10 mouse cellular contexts compared by ENCODE assay signal in the genomic region with DNA sequence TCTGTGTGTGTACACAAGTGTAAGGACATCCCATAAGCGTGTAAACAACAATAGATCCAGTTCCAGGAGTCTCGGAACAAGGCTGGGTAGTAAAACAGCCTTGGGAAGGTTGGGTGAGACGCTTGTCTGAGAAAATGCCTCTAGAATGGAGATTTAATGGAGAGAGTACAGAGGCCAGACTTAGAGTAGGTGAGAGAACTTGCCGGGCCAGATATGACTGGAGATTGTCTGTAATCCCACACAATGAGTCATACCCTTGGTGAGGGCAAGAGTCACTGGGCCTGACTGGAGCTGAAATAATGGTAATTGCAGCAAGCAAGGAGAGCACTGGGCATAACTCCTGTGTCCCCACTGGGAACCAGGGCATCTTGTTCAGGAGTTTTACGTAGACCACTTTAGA. TPM values are rescaled to one million over a fixed set of nuclear protein-coding genes. Genes with fewer than 3 reads are reported as not detected.
A peak's percentile ranks its signal among the peaks of the same experiment; 100 is the strongest.
DNase-seq lines count a peak whose midpoint lies in the region; ATAC-seq and TF ChIP-seq lines count a peak whose summit lies in the region.
"Had no signal": no experiment of that assay in that cellular context is flagged by ENCODE, and none has a peak within 500 bp of the region (broad histone marks: within the 10 kb centered on the region; RNA-seq: fewer than 3 reads in every experiment).

No protein-coding gene starts in this region.

- H3K9ac ChIP-seq in hindbrain, embryonic 14.5 days, result no peak overlapping the region
- H3K9ac ChIP-seq in midbrain, embryonic 15.5 days, result no peak overlapping the region

- no peak for ATAC-seq in hindbrain, embryonic 14.5 days (ENCODE audit: low FRiP score)
- no peak for ATAC-seq in midbrain, embryonic 15.5 days (replicated peaks)

- peaks cover 9% of the 10 kb centered on the region for H3K4me1 ChIP-seq in hindbrain, embryonic 14.5 days (replicated peaks; ENCODE audit: control insufficient read depth, insufficient read depth, low read length)
- H3K4me1 ChIP-seq in midbrain, embryonic 15.5 days, result peaks cover 24% of the 10 kb centered on the region

- no peaks in the 10 kb centered on the region for H3K36me3 ChIP-seq in hindbrain, embryonic 14.5 days (replicated peaks; ENCODE audit: control insufficient read depth, insufficient read depth)
- H3K36me3 ChIP-seq in midbrain, embryonic 15.5 days (replicated peaks), result no peaks in the 10 kb centered on the region

- H3K27ac ChIP-seq in left cerebral cortex, adult 2 months, result no peak overlapping the region
- no peak overlapping the region for H3K27ac ChIP-seq in hindbrain, embryonic 14.5 days
- H3K27ac ChIP-seq in midbrain, embryonic 15.5 days, result no peak overlapping the region

- intact Hi-C loops in left cerebral cortex, adult 2 months (cut with DNase I), result loop anchor here (5.0 kb wide), 1 partner anchor 81 kb away; a partner anchor contains a TSS
- intact Hi-C loops in gastrocnemius, postnatal 14 days (cut with DNase I; ENCODE audit: low total_unique reads), result loop anchor here (5.0 kb wide), 1 partner anchor 1544 kb away; no protein-coding TSS in a partner anchor

- no peaks in the 10 kb centered on the region for H3K27me3 ChIP-seq in hindbrain, embryonic 14.5 days (ENCODE audit: control insufficient read depth, insufficient read depth, low read length)
- H3K27me3 ChIP-seq in midbrain, embryonic 15.5 days (replicated peaks), result no peaks in the 10 kb centered on the region

- DNase-seq in left cerebral cortex, adult 2 months (ENCODE audit: extremely low spot score in 1 of 2, low spot score in 2 of 2), result peak in 1 of 2 experiments; percentile 7
- no peak for DNase-seq in left cerebral cortex, adult 18-20 months (ENCODE audit: low spot score in 2 of 2)
- peak; percentile 31 for DNase-seq in brain, adult 2 months (ENCODE audit: low read depth, low spot score)
- DNase-seq in hindbrain, embryonic 14.5 days (ENCODE audit: low spot score), result no peak
- DNase-seq in gastrocnemius, adult 8-10 months (ENCODE audit: low spot score in 2 of 2), result no peak
- no peak for DNase-seq in gastrocnemius, postnatal 14 days
- DNase-seq in Muller cell, postnatal 12 days (ENCODE audit: inconsistent ontology term), result no peak
- DNase-seq: kidney, postnatal 10 days had no signal

- no peak for TF ChIP-seq CTCF in left cerebral cortex, adult 2 months (IDR thresholded peaks at IDR 0.05)

- H3K4me3 ChIP-seq in left cerebral cortex, adult 2 months, result peak overlapping the region; percentile 100
- peak overlapping the region; percentile 77; the same call in 1 of the 2 replicates for H3K4me3 ChIP-seq in hindbrain, embryonic 14.5 days (replicated peaks; ENCODE audit: low read length)
- peak overlapping the region; percentile 77; the same call in 1 of the 2 replicates for H3K4me3 ChIP-seq in midbrain, embryonic 15.5 days

- 90% methylated on average over 5 of the region's 5 CpGs for WGBS in hindbrain, embryonic 14.5 days
- 85% methylated on average over 5 of the region's 5 CpGs for WGBS in midbrain, embryonic 15.5 days

- no peaks in the 10 kb centered on the region for H3K9me3 ChIP-seq in hindbrain, embryonic 14.5 days (ENCODE audit: control insufficient read depth, low read length)
- no peaks in the 10 kb centered on the region for H3K9me3 ChIP-seq in midbrain, embryonic 15.5 days

- peak overlapping the region; percentile 64 for H3K4me2 ChIP-seq in hindbrain, embryonic 14.5 days (replicated peaks)
- H3K4me2 ChIP-seq in midbrain, embryonic 15.5 days, result peak overlapping the region; percentile 92; the same call in 1 of the 2 replicates

RNA-seq across cellular contexts. Expression of a gene that starts 2.2 kb away (rescaled TPM):
- total RNA-seq in left cerebral cortex, adult 2 months (2021), result 10 to 100 TPM; 62.3 to 62.4 TPM
- total RNA-seq in left cerebral cortex, adult 18-20 months (2021), result 10 to 100 TPM; 49.0 to 54.6 TPM
- 18.4 and 19.2 TPM in 2 replicates for polyA plus RNA-seq in hindbrain, embryonic 14.5 days (2014; fragmentation: Nextera tagmentation; extraction: Ambion mirVana)
- polyA plus RNA-seq in midbrain, embryonic 15.5 days (2015; fragmentation: Nextera tagmentation; extraction: Ambion mirVana), result 18.1 and 18.6 TPM in 2 replicates
- 1 to 10 TPM; 1.8 to 3.3 (median 2.2) TPM for total RNA-seq in gastrocnemius, adult 8-10 months (2022)
- total RNA-seq in gastrocnemius, postnatal 14 days (2021), result 10 to 100 TPM; 11.7 to 15.2 TPM

RNA-seq across cellular contexts. Expression of a gene that starts 37.1 kb away (rescaled TPM):
- not detected for total RNA-seq in left cerebral cortex, adult 2 months (2021)
- not detected for total RNA-seq in left cerebral cortex, adult 18-20 months (2021)
- polyA plus RNA-seq in hindbrain, embryonic 14.5 days (2014; fragmentation: Nextera tagmentation; extraction: Ambion mirVana), result not detected in 2 replicates
- not detected in 2 replicates for polyA plus RNA-seq in midbrain, embryonic 15.5 days (2015; fragmentation: Nextera tagmentation; extraction: Ambion mirVana)
- not detected for total RNA-seq in gastrocnemius, adult 8-10 months (2022)
- not detected for total RNA-seq in gastrocnemius, postnatal 14 days (2021)
- polyA plus RNA-seq: spleen, adult 2 months had no signal
